Mouse (Mus musculus) erythroblast, embryonic 14.5 days (primary cell): Measurements from ENCODE around the gene Stx17.

Experiments
- GATA1 ChIP-seq: IDR thresholded peaks from 2 replicates; pipeline ENCODE4 v1.6.1; 2012; ENCODE audit warnings: low read length, inconsistent platforms, mixed read lengths
- TAL1 ChIP-seq: IDR thresholded peaks from 3 replicates; pipeline ENCODE4 v1.6.1; 2012; ENCODE audit warnings: low read length, inconsistent platforms, mixed read lengths

- TF ChIP-seq GATA1 = no peak
- no peak for TF ChIP-seq TAL1
Measured at GRCm38 (mm10) chr4:48110331-48110730, 14.4 kb upstream of the Stx17 start.
